Mouse (Mus musculus) spleen, adult 2 months (tissue): Measurements from ENCODE around the gene Dclk1.

Source experiments
- CTCF ChIP-seq: fragments of 200-500 bp; IDR thresholded peaks from 2 replicates; pipeline ENCODE4 v1.5.1; 2011; ENCODE audit warnings: mild to moderate bottlenecking, inconsistent platforms; ENCODE audit not compliant: insufficient read depth, insufficient read length, insufficient replicate concordance; ENCODE audit errors: extremely low read depth
- POLR2A ChIP-seq: fragments of 200-500 bp; IDR thresholded peaks from 2 replicates; pipeline ENCODE4 v1.6.1; 2011; ENCODE audit warnings: low read depth, low read length, inconsistent platforms

- TF ChIP-seq POLR2A (no peak), CTCF (no peak)
These were observed 116.3 kb downstream of the Dclk1 start for GRCm38 (mm10) chr3:55358486-55358885.
